In the genomic region with DNA sequence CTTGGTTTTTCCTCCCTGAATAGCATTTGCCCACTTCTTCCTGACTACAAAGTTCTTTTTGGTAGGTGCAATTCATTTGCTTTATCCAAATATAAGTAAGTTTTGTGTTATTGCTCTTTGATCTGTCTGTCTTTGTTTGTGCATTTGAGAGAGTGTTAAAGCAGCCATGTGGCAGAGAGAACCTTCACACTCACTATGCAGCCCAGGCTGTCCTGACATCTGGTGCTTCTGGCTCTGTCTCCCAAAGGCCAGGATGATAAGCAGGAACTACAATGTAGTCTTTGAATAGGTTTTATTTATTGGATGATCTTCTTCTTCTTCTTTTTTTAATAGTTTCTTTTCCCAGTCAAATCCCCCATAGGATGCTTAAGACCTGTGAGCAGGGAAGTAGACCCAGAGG, we compare ENCODE assay signal across 15 mouse cellular contexts.
"Had no signal": no experiment of that assay in that cellular context is flagged by ENCODE, and none has a peak within 500 bp of the region (broad histone marks: within the 10 kb centered on the region; RNA-seq: fewer than 3 reads in every experiment).

No protein-coding gene starts in this region.

- H3K27me3 ChIP-seq: kidney, embryonic 15.5 days; limb, embryonic 12.5 days; midbrain, embryonic 15.5 days; neural tube, embryonic 12.5 days had no signal

- H3K27ac ChIP-seq: kidney, embryonic 15.5 days; limb, embryonic 12.5 days; liver, embryonic 14.5 days; midbrain, embryonic 10.5 days; midbrain, embryonic 15.5 days; neural tube, embryonic 12.5 days had no signal

- H3K4me3 ChIP-seq: kidney, embryonic 15.5 days; limb, embryonic 12.5 days; midbrain, embryonic 10.5 days; midbrain, embryonic 15.5 days; neural tube, embryonic 12.5 days had no signal

- H3K36me3 ChIP-seq: kidney, embryonic 15.5 days; limb, embryonic 12.5 days; midbrain, embryonic 10.5 days; midbrain, embryonic 15.5 days; neural tube, embryonic 12.5 days had no signal

- H3K4me2 ChIP-seq: kidney, embryonic 15.5 days; limb, embryonic 12.5 days; midbrain, embryonic 15.5 days; neural tube, embryonic 12.5 days had no signal

- H3K9me3 ChIP-seq: kidney, embryonic 15.5 days; limb, embryonic 12.5 days; midbrain, embryonic 15.5 days; neural tube, embryonic 12.5 days had no signal

- DNase-seq: kidney, adult 2 months; kidney, postnatal 25 days; liver; lung, adult 18-20 months; lung, postnatal 36 days; spleen, adult 18-20 months; thymus, adult 18-20 months; thymus, postnatal 14 days had no signal

- H3K4me1 ChIP-seq: kidney, embryonic 15.5 days; limb, embryonic 12.5 days; midbrain, embryonic 10.5 days; midbrain, embryonic 15.5 days; neural tube, embryonic 12.5 days had no signal

- H3K9ac ChIP-seq: kidney, embryonic 15.5 days; limb, embryonic 12.5 days; liver, embryonic 14.5 days; midbrain, embryonic 15.5 days; neural tube, embryonic 12.5 days had no signal

- ATAC-seq: intestine, embryonic 16.5 days; midbrain, embryonic 15.5 days had no signal
